Mouse (Mus musculus) CH12.LX (cell line): ENCODE data around the gene Cx3cr1. TPM values are rescaled to one million over a fixed set of nuclear protein-coding genes. Genes with fewer than 3 reads are reported as not detected.

Source experiments
- DNase-seq: peaks from one replicate; pipeline ENCODE4 v3.0.0-alpha.2; 2013; ENCODE audit errors: extremely low read depth
- H3K27ac ChIP-seq: 2 replicates; pipeline ENCODE4 v1.5.1; 2012; ENCODE audit warnings: low read depth, mild to moderate bottlenecking, control low read depth, moderate library complexity; ENCODE audit not compliant: insufficient read depth
- H3K27me3 ChIP-seq: replicated peaks from 2 replicates; pipeline ENCODE3; 2012; ENCODE audit warnings: inconsistent platforms
- H3K36me3 ChIP-seq, 2 experiments: replicated peaks in 1 of 2; 2 replicates each; pipeline versions ENCODE3 to v1.6.1; 2012; ENCODE audit warnings: inconsistent platforms in 1 of 2, low read length in 1 of 2, mild to moderate bottlenecking in 1 of 2, mixed read lengths in 1 of 2, moderate library complexity in 1 of 2; ENCODE audit not compliant: control insufficient read depth in 1 of 2, insufficient read depth in 1 of 2
- H3K4me1 ChIP-seq, 2 experiments: 2 replicates each; pipeline ENCODE4 v1.6.1; 2012; ENCODE audit warnings: inconsistent platforms in 1 of 2, moderate library complexity in 1 of 2; ENCODE audit not compliant: insufficient read depth in 2 of 2, control insufficient read depth in 1 of 2
- H3K4me2 ChIP-seq: 2 replicates; pipeline ENCODE4 v1.6.1; 2012; ENCODE audit warnings: low read depth, mild to moderate bottlenecking, control low read depth; ENCODE audit not compliant: poor library complexity, insufficient read depth, severe bottlenecking
- H3K4me3 ChIP-seq, 3 experiments: fragments of 150-350 bp in 1 of 3; sonication (generic) in 1 of 3; replicated peaks in 1 of 3; 2 replicates each; pipeline versions ENCODE3 to v1.5.1; 2011 to 2012; ENCODE audit warnings: low read depth in 2 of 3, low read length in 2 of 3, mild to moderate bottlenecking in 2 of 3, moderate library complexity in 2 of 3, control low read depth in 1 of 3, improper control_type of control experiment in 1 of 3, inconsistent platforms in 1 of 3, mixed read lengths in 1 of 3; ENCODE audit not compliant: poor library complexity in 1 of 3
- H3K79me2 ChIP-seq: replicated peaks from 2 replicates; pipeline ENCODE4 v1.6.1; 2012; ENCODE audit warnings: mild to moderate bottlenecking, moderate library complexity; ENCODE audit not compliant: control insufficient read depth, poor library complexity, insufficient read depth, severe bottlenecking; ENCODE audit errors: extremely low read depth
- H3K9ac ChIP-seq: 2 replicates; pipeline ENCODE4 v1.6.1; 2012; ENCODE audit warnings: low read depth, mild to moderate bottlenecking, control low read depth, moderate library complexity; ENCODE audit not compliant: insufficient read depth
- H3K9me3 ChIP-seq: replicated peaks from 2 replicates; pipeline ENCODE3; 2012; ENCODE audit warnings: low read length, inconsistent platforms, mixed read lengths
- BHLHE40 ChIP-seq: IDR thresholded peaks from 2 replicates; pipeline ENCODE4 v1.6.1; 2011; ENCODE audit warnings: mild to moderate bottlenecking, low read depth, low read length, improper control_type of control experiment
- CHD1 ChIP-seq: IDR thresholded peaks from 2 replicates; pipeline ENCODE4 v1.6.1; 2012; ENCODE audit warnings: low read depth, low read length, improper control_type of control experiment, inconsistent platforms
- CHD2 ChIP-seq: IDR thresholded peaks from 2 replicates; pipeline ENCODE4 v1.6.1; 2011; ENCODE audit warnings: low read length, improper control_type of control experiment
- CTCF ChIP-seq, 2 experiments: IDR thresholded peaks in 1 of 2; conservative IDR thresholded peaks in 1 of 2; 2 replicates each; pipeline ENCODE4 v1.5.1; 2011 to 2012; ENCODE audit warnings: low read depth in 2 of 2, low read length in 2 of 2, improper control_type of control experiment in 1 of 2, inconsistent platforms in 1 of 2, mild to moderate bottlenecking in 1 of 2, moderate library complexity in 1 of 2
- E2F4 ChIP-seq: IDR thresholded peaks from 2 replicates; pipeline ENCODE4 v1.6.1; 2011; ENCODE audit warnings: low read depth, low read length, improper control_type of control experiment; ENCODE audit not compliant: insufficient replicate concordance
- ELF1 ChIP-seq: IDR thresholded peaks from 2 replicates; pipeline ENCODE4 v1.6.1; 2014; ENCODE audit warnings: low read depth, mild to moderate bottlenecking, inconsistent platforms, low read length, improper control_type of control experiment
- EP300 ChIP-seq: IDR thresholded peaks from 2 replicates; pipeline ENCODE4 v1.6.1; 2011; ENCODE audit warnings: low read length, improper control_type of control experiment
- ETS1 ChIP-seq: conservative IDR thresholded peaks from 2 replicates; pipeline ENCODE4 v1.6.1; 2012; ENCODE audit warnings: low read depth, mild to moderate bottlenecking, inconsistent platforms, low read length, improper control_type of control experiment, moderate library complexity
- GABPA ChIP-seq: IDR thresholded peaks from 2 replicates; pipeline ENCODE4 v1.6.1; 2012; ENCODE audit warnings: low read depth, low read length, improper control_type of control experiment, inconsistent platforms; ENCODE audit not compliant: insufficient replicate concordance
- HCFC1 ChIP-seq: IDR thresholded peaks from 2 replicates; pipeline ENCODE4 v1.6.1; 2012; ENCODE audit warnings: low read depth, mild to moderate bottlenecking, inconsistent platforms, low read length, improper control_type of control experiment
- IRF4 ChIP-seq: IDR thresholded peaks from 2 replicates; pipeline ENCODE4 v1.6.1; 2014; ENCODE audit warnings: low read depth, mild to moderate bottlenecking, inconsistent platforms, low read length, improper control_type of control experiment
- JUN ChIP-seq: IDR thresholded peaks from 2 replicates; pipeline ENCODE4 v1.6.1; 2011; ENCODE audit warnings: low read depth, mild to moderate bottlenecking, low read length, improper control_type of control experiment, moderate library complexity; ENCODE audit not compliant: insufficient read depth
- JUND ChIP-seq: conservative IDR thresholded peaks from 2 replicates; pipeline ENCODE4 v1.6.1; 2011; ENCODE audit warnings: low read depth, low read length, improper control_type of control experiment
- KAT2A ChIP-seq: IDR thresholded peaks from 2 replicates; pipeline ENCODE4 v1.6.1; 2012; ENCODE audit warnings: low read length, improper control_type of control experiment, inconsistent platforms; ENCODE audit not compliant: insufficient replicate concordance
- MAFK ChIP-seq: IDR thresholded peaks from 2 replicates; pipeline ENCODE4 v1.6.1; 2011; ENCODE audit warnings: low read length, improper control_type of control experiment; ENCODE audit not compliant: insufficient replicate concordance
- MAX ChIP-seq: IDR thresholded peaks from 2 replicates; pipeline ENCODE4 v1.6.1; 2011; ENCODE audit warnings: low read length, improper control_type of control experiment
- MAZ ChIP-seq: IDR thresholded peaks from 2 replicates; pipeline ENCODE4 v1.6.1; 2012; ENCODE audit warnings: low read depth, mild to moderate bottlenecking, inconsistent platforms, low read length, improper control_type of control experiment, moderate library complexity
- MEF2A ChIP-seq: IDR thresholded peaks from 2 replicates; pipeline ENCODE4 v1.6.1; 2014; ENCODE audit warnings: low read depth, mild to moderate bottlenecking, inconsistent platforms, low read length, improper control_type of control experiment, borderline replicate concordance
- MXI1 ChIP-seq: IDR thresholded peaks from 2 replicates; pipeline ENCODE4 v1.6.1; 2011; ENCODE audit warnings: mild to moderate bottlenecking, low read depth, low read length, improper control_type of control experiment
- MYC ChIP-seq: IDR thresholded peaks from 2 replicates; pipeline ENCODE4 v1.6.1; 2011; ENCODE audit warnings: low read depth, mild to moderate bottlenecking, improper control_type of control experiment, low read length
- NELFE ChIP-seq: IDR thresholded peaks from 2 replicates; pipeline ENCODE4 v1.6.1; 2011; ENCODE audit warnings: low read depth, low read length, improper control_type of control experiment
- NRF1 ChIP-seq: IDR thresholded peaks from 2 replicates; pipeline ENCODE4 v1.6.1; 2014; ENCODE audit warnings: low read depth, mild to moderate bottlenecking, inconsistent platforms, low read length, improper control_type of control experiment, moderate library complexity
- PAX5 ChIP-seq: IDR thresholded peaks from 2 replicates; pipeline ENCODE4 v1.6.1; 2012; ENCODE audit warnings: low read length, inconsistent platforms, mixed read lengths
- POLR2A ChIP-seq: IDR thresholded peaks from 2 replicates; pipeline ENCODE4 v1.6.1; 2011; ENCODE audit warnings: low read depth, mild to moderate bottlenecking, improper control_type of control experiment, low read length
- POLR2AphosphoS2 ChIP-seq: IDR thresholded peaks from 2 replicates; pipeline ENCODE4 v1.6.1; 2011; ENCODE audit warnings: low read depth, low read length, improper control_type of control experiment
- RAD21 ChIP-seq: IDR thresholded peaks from 2 replicates; pipeline ENCODE4 v1.6.1; 2011; ENCODE audit warnings: low read depth, mild to moderate bottlenecking, low read length, improper control_type of control experiment, moderate library complexity
- RCOR1 ChIP-seq: conservative IDR thresholded peaks from 2 replicates; pipeline ENCODE4 v1.6.1; 2012; ENCODE audit warnings: low read depth, mild to moderate bottlenecking, inconsistent platforms, low read length, improper control_type of control experiment
- SIN3A ChIP-seq: IDR thresholded peaks from 2 replicates; pipeline ENCODE4 v1.6.1; 2012; ENCODE audit warnings: low read length, improper control_type of control experiment, inconsistent platforms
- SMC3 ChIP-seq: IDR thresholded peaks from 2 replicates; pipeline ENCODE4 v1.6.1; 2011; ENCODE audit warnings: low read depth, low read length, improper control_type of control experiment
- TBP ChIP-seq: conservative IDR thresholded peaks from 2 replicates; pipeline ENCODE4 v1.6.1; 2011; ENCODE audit warnings: low read depth, low read length, improper control_type of control experiment
- TCF12 ChIP-seq: IDR thresholded peaks from 2 replicates; pipeline ENCODE4 v1.6.1; 2014; ENCODE audit warnings: low read depth, mild to moderate bottlenecking, inconsistent platforms, low read length, improper control_type of control experiment
- UBTF ChIP-seq: IDR thresholded peaks from 2 replicates; pipeline ENCODE4 v1.6.1; 2012; ENCODE audit warnings: low read depth, mild to moderate bottlenecking, inconsistent platforms, low read length, improper control_type of control experiment, moderate library complexity
- USF1 ChIP-seq: IDR thresholded peaks from 2 replicates; pipeline ENCODE4 v1.6.1; 2014; ENCODE audit warnings: low read depth, mild to moderate bottlenecking, inconsistent platforms, low read length, improper control_type of control experiment
- USF2 ChIP-seq: conservative IDR thresholded peaks from 2 replicates; pipeline ENCODE4 v1.6.1; 2011; ENCODE audit warnings: low read depth, low read length, improper control_type of control experiment
- ZKSCAN1 ChIP-seq: IDR thresholded peaks from 2 replicates; pipeline ENCODE4 v1.6.1; 2012; ENCODE audit warnings: low read depth, inconsistent platforms, low read length, improper control_type of control experiment, borderline replicate concordance
- ZMIZ1 ChIP-seq: IDR thresholded peaks from 2 replicates; pipeline ENCODE4 v1.6.1; 2012; ENCODE audit warnings: low read depth, mild to moderate bottlenecking, inconsistent platforms, low read length, improper control_type of control experiment
- ZNF384 ChIP-seq: IDR thresholded peaks from 2 replicates; pipeline ENCODE4 v1.6.1; 2012; ENCODE audit warnings: low read depth, low read length, improper control_type of control experiment, inconsistent platforms
- dilution Hi-C: fragments of 300-500 bp; cut with MboI; formaldehyde crosslinking; loops from 2 replicates; pipeline ENCODE4 v1.14.3; 2020; ENCODE audit warnings: low sequenced_read_pairs; ENCODE audit not compliant: extremely low pct_unique_long_range_greater_than_20kb, extremely low pct_ligation_motif_present
- in situ Hi-C: fragments of 300-500 bp; cut with MboI; formaldehyde crosslinking; loops from 3 replicates; pipeline ENCODE4 v1.14.3; 2019; ENCODE audit warnings: low sequenced_read_pairs, low pct_ligation_motif_present, low pct_unique_long_range_greater_than_20kb, mixed read lengths
- polyA plus RNA-seq: library from polyadenylated mRNA; unstranded; fragments of >175 nt; gene quantifications from 2 replicates; pipeline ENCODE4 v1.2.1, GENCODE M21; 2012; ENCODE audit warnings: low read depth; ENCODE audit not compliant: insufficient read length
- total RNA-seq, 2 experiments: library from RNA; depleted of rRNA; stranded (reverse); fragments of 300-350 nt in 1 of 2; fragments of >200 nt in 1 of 2; gene quantifications; 2 replicates each; pipeline ENCODE4 v1.2.3; 2012 to 2014

Gene Cx3cr1
- total and polyA plus RNA-seq, 3 experiments = 0.06 TPM; not detected in 2

GRCm38 (mm10) chr9:119983585-119984535, 85.8 kb downstream of the Cx3cr1 start:
- Histone ChIP-seq H3K27ac (peak overlapping the region; percentile 48), H3K4me1 (peaks cover 14 to 51% of the 10 kb centered on the region in 2 experiments), H3K4me2 (peak overlapping the region; percentile 89), H3K9ac (peak overlapping the region; percentile 46), H3K36me3 (no peaks in the 10 kb centered on the region), H3K9me3 (no peaks in the 10 kb centered on the region), H3K79me2 (peaks cover 22% of the 10 kb centered on the region), H3K27me3 (peaks cover 6% of the 10 kb centered on the region), H3K4me3 (peak overlapping the region; percentile 73 to 90 (median 79))
- dilution Hi-C loops = no loop called here
- in situ Hi-C loops = no loop called here
- no peak for DNase-seq
- TF ChIP-seq USF2 (no peak), HCFC1 (no peak), JUN (no peak), ELF1 (0 out of 2 replicates have a peak, but pooled peaks have one; percentile 14), TCF12 (peak; percentile 62; the same call in 1 of the 2 replicates), POLR2AphosphoS2 (0 out of 2 replicates have a peak, but pooled peaks have one; percentile 31), PAX5 (no peak), E2F4 (no peak), NELFE (peak; percentile 89), MAFK (no peak), USF1 (no peak), IRF4 (0 out of 2 replicates have a peak, but pooled peaks have one; percentile 6), JUND (no peak), SMC3 (no peak), MXI1 (no peak), ZMIZ1 (peak; percentile 77), BHLHE40 (peak; percentile 11; the same call in 1 of the 2 replicates), EP300 (no peak; the same call in 1 of the 2 replicates), UBTF (peak; percentile 77), POLR2A (peak; percentile 85), MAZ (peak; percentile 52; the same call in 1 of the 2 replicates), CTCF (conservative IDR thresholded peaks at IDR 0.05 in 1 of 2, IDR thresholded peaks at IDR 0.05 in 1 of 2; ENCODE audit: low read depth in 2 of 2, low read length in 2 of 2) (no peak), KAT2A (0 out of 2 replicates have a peak, but pooled peaks have one; percentile 19), CHD1 (no peak), RCOR1 (no peak), GABPA (no peak), MAX (peak; percentile 52; the same call in 1 of the 2 replicates), ETS1 (no peak), ZNF384 (no peak), TBP (no peak), RAD21 (no peak), MYC (no peak), NRF1 (0 out of 2 replicates have a peak, but pooled peaks have one; percentile 29), SIN3A (peak; percentile 53; the same call in 1 of the 2 replicates), MEF2A (no peak; the same call in 1 of the 2 replicates), CHD2 (0 out of 2 replicates have a peak, but pooled peaks have one; percentile 16), ZKSCAN1 (no peak)
